Mouse (Mus musculus): Measurements from ENCODE around the gene Arhgap18.

GRCm38 (mm10) chr10:26761991-26762903 lies 9.0 kb downstream of the Arhgap18 start:
- no peak for TF ChIP-seq CTCF (IDR thresholded peaks at IDR 0.05; ENCODE audit: low read depth)
- TF ChIP-seq EP300 (IDR thresholded peaks at IDR 0.05; ENCODE audit: low read depth) = no peak
